Mouse (Mus musculus): Measurements from ENCODE around the gene Mcrip1.

Gene Mcrip1

GRCm38 (mm10) chr11:120575046-120575445 lies 25.5 kb upstream of the Mcrip1 start:
- DNase-seq (ENCODE audit: low read depth) = no peak

GRCm38 (mm10) chr11:120574278-120574600 lies 24.7 kb upstream of the Mcrip1 start:
- DNase-seq (ENCODE audit: low read depth) = peak; percentile 35

- DNase-seq (ENCODE audit: low read depth) = no peak
Measured at GRCm38 (mm10) chr11:120573585-120574277, 24.2 kb upstream of the Mcrip1 start.

- DNase-seq (ENCODE audit: low read depth) = peak; percentile 100
Measured at GRCm38 (mm10) chr11:120572752-120573584, 23.4 kb upstream of the Mcrip1 start, which contains the start of gene P4hb. TSS of gene P4hb (minus strand) at chr11:120573253.

- DNase-seq (ENCODE audit: low read depth) = peak; percentile 38
Measured at GRCm38 (mm10) chr11:120572417-120572751, 22.9 kb upstream of the Mcrip1 start.

- no peak for DNase-seq (ENCODE audit: low read depth)
Measured at GRCm38 (mm10) chr11:120571754-120572416, 22.4 kb upstream of the Mcrip1 start.

GRCm38 (mm10) chr11:120571122-120571521 lies 21.6 kb upstream of the Mcrip1 start:
- DNase-seq (ENCODE audit: low read depth) = peak; percentile 75

GRCm38 (mm10) chr11:120568324-120568723 lies 18.8 kb upstream of the Mcrip1 start:
- DNase-seq (ENCODE audit: low read depth) = no peak

GRCm38 (mm10) chr11:120565114-120565513 lies 15.6 kb upstream of the Mcrip1 start:
- no peak for DNase-seq (ENCODE audit: low read depth)

- DNase-seq (ENCODE audit: low read depth) = no peak
Measured at GRCm38 (mm10) chr11:120562949-120563348, 13.4 kb upstream of the Mcrip1 start.

- no peak for DNase-seq (ENCODE audit: low read depth)
Measured at GRCm38 (mm10) chr11:120560952-120561728, 11.6 kb upstream of the Mcrip1 start.

GRCm38 (mm10) chr11:120558843-120559242 lies 9.3 kb upstream of the Mcrip1 start:
- peak; percentile 47 for DNase-seq (ENCODE audit: low read depth)

- DNase-seq (ENCODE audit: low read depth) = no peak
Measured at GRCm38 (mm10) chr11:120555260-120555659, 5.7 kb upstream of the Mcrip1 start.

- DNase-seq (ENCODE audit: low read depth) = peak; percentile 69
Measured at GRCm38 (mm10) chr11:120554834-120555233, 5.3 kb upstream of the Mcrip1 start.

- DNase-seq (ENCODE audit: low read depth) = no peak
Measured at GRCm38 (mm10) chr11:120552736-120553135, 3.2 kb upstream of the Mcrip1 start.

- DNase-seq (ENCODE audit: low read depth) = no peak
Measured at GRCm38 (mm10) chr11:120550810-120551440, 1.4 kb upstream of the Mcrip1 start, which contains the start of gene Ppp1r27. TSS of gene Ppp1r27 (minus strand) at chr11:120551132.

- no peak for DNase-seq (ENCODE audit: low read depth)
Measured at GRCm38 (mm10) chr11:120549986-120550809, 671 bp upstream of the Mcrip1 start.

- no peak for DNase-seq (ENCODE audit: low read depth)
Measured at GRCm38 (mm10) chr11:120548786-120549167, 750 bp downstream of the Mcrip1 start.

- no peak for DNase-seq (ENCODE audit: low read depth)
Measured at GRCm38 (mm10) chr11:120548214-120548613, 1.3 kb downstream of the Mcrip1 start.

GRCm38 (mm10) chr11:120547469-120547868 lies 2.1 kb downstream of the Mcrip1 start:
- peak; percentile 70 for DNase-seq (ENCODE audit: low read depth)

- no peak for DNase-seq (ENCODE audit: low read depth)
Measured at GRCm38 (mm10) chr11:120545964-120546363, 3.6 kb downstream of the Mcrip1 start.

All from 416B (cell line).